Mouse (Mus musculus): ENCODE data around the gene Dmkn.
A peak's percentile ranks its signal among the peaks of the same experiment; 100 is the strongest.

Dmkn gene

GRCm38 (mm10) chr7:30811757-30812290 lies 48.3 kb downstream of the Dmkn start:
- DNase-seq (ENCODE audit: low read depth, low spot score) = no peak

GRCm38 (mm10) chr7:30812291-30812807 lies 48.8 kb downstream of the Dmkn start:
- no peak for DNase-seq (ENCODE audit: low read depth, low spot score)

- no peak for DNase-seq (ENCODE audit: low read depth, low spot score)
Measured at GRCm38 (mm10) chr7:30820131-30820530, 56.6 kb downstream of the Dmkn start.

GRCm38 (mm10) chr7:30820854-30821445 lies 57.4 kb downstream of the Dmkn start:
- no peak for DNase-seq (ENCODE audit: low read depth, low spot score)

GRCm38 (mm10) chr7:30821532-30821931 lies 58.0 kb downstream of the Dmkn start:
- no peak for DNase-seq (ENCODE audit: low read depth, low spot score)

GRCm38 (mm10) chr7:30823675-30824074 lies 60.1 kb downstream of the Dmkn start, which contains the start of gene Ffar2:
TSS of gene Ffar2 (minus strand) at chr7:30823775.
- no peak for DNase-seq (ENCODE audit: low read depth, low spot score)

GRCm38 (mm10) chr7:30824306-30824705 lies 60.8 kb downstream of the Dmkn start:
- DNase-seq (ENCODE audit: low read depth, low spot score) = no peak

GRCm38 (mm10) chr7:30826660-30827059 lies 63.1 kb downstream of the Dmkn start:
- DNase-seq (ENCODE audit: low read depth, low spot score) = no peak

GRCm38 (mm10) chr7:30828871-30829270 lies 65.3 kb downstream of the Dmkn start:
- peak; percentile 64 for DNase-seq (ENCODE audit: low read depth, low spot score)

GRCm38 (mm10) chr7:30829428-30829827 lies 65.9 kb downstream of the Dmkn start:
- peak; percentile 86 for DNase-seq (ENCODE audit: low read depth, low spot score)

Measured in ES-CJ7 (cell line).